Mouse (Mus musculus): ENCODE measurements around the gene Kctd20.
"Not testable (repeated sequence)": the region's sequence is repeated elsewhere in the genome, so short reads cannot be mapped to it uniquely, and the experiment has no call there.

Kctd20 gene

DNA sequence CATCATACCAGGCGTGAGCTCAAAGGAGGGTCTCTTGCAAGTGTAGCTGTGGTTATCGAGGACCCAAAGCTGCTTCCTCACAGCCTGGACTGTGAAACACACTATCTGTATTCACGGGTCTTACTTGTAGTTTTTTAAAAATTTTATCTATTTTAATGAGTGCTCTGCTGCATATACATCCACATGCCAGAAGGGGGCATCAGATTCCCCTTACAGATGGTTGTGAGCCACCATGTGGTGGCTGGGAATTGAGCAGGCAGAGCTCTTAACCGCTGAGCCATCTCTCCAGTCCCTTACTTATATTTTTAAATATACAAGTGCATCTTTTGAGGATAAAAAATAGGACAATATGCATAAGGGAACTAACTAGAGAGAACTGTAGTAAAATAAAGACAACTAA lies 36.0 kb downstream of the Kctd20 start:
- DNase-seq: peak; percentile 19 to 40

DNA sequence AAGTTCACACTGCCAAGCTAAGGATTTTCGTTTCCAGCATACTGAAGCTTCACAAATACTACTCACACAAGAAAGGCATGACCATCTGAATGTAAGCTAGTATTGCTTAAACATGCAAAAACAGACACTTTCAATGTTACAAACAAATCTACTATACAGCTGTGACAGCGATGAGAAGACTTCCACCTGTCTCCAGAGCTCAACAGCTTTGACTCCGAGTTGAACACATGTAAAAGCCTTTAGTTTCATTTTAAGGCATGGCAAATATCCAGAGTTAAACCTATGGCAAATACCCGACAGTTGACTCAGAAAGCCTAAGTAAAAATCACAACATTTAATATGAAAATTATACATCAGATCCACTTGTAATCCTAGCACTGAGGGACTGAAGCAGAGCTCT lies 36.5 kb downstream of the Kctd20 start:
- no peak for DNase-seq

DNA sequence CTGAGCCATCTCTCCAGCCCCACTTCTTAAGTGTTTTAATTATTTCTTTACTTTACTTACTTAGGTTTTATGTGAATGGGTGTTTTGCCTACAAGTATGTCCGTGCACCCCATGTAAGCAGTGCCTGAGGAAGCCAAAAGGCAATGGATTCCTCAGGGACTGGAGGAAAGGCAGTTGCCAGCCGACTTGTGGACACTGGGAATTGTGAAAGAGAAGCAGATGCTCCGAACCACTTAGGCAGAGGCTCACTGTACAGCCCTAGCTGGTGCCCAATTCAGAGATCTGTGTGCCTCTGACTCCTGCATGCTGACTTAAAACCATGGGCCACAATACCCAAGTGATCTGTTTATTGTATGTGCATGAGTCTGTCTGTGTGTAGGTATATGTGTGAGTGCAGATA lies 37.2 kb downstream of the Kctd20 start:
- no peak for DNase-seq

DNA sequence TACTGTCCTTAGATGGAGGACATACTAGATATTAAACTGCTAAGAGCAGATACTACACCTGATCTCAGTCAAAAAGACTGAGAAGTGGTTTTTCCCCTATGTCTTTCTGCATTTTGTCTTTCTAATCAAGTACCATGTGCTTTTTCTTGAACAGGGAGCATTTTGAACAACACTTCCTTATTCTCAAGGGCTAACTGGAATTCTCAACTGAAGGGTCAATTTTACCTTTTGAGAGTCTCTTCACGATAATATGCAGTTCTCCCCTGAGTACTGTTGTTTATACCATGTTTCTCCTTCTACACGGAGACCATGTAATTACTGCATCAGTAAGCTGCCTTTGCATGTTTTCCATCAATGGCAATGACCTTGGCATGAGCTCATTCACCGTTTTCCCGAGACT lies 38.3 kb downstream of the Kctd20 start:
- no peak for DNase-seq

DNA sequence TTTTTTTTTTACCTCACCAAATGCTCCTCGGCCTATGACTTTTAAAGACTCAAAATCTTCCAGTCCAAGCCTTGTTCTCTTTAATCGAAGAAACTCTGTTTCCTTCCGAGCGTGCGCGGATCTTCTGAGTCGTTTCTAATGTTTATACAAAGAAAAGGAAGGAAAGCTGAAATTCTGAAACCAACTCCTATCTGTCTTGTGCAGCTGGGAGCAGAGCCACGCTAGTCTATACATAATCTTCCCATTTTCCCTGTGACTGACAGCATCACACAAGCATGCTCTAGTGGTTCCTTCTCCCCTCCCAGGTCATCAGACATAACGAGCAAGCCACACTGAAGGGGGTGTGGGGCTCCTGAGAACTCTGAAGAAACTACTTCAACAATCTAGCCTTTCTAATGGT lies 39.5 kb downstream of the Kctd20 start:
- DNase-seq: no peak

DNA sequence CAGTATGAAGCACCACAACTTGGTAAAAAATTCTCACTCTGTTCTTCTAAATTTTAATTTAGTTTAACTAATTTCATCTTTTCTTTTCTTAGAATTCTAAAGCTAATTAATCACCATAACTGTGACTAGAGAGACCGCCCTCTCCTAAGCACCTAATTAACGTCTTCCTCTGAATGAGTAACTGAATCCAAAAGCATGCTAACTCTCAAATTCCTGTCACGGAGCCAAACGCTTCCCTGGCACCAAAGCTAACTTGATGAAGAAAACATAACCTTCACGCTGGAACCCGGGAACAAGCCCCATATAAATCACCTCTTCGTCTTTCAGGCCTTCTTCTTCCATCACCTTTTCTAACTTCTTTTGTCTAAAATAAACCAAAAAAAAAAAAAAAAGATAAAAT lies 40.4 kb downstream of the Kctd20 start:
- peak; percentile 38 to 56 for DNase-seq

DNA sequence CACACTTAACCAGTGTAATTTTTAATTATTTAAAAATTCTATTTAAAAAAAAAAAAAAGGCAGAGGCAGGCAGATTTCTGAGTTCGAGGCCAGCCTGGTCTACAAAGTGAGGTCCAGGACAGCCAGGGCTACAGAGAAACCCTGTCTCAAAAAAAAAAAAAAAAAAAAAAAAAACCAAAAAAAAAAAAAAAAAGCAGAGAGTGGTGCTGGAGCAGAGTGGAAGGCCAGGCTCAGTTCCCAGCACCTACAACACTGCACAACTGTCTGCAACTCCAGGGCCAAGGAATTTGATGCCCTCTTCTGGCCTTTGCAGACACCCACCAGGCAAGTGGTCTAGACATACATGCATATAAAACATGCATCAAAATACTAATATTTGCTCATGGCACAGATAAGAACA lies 41.3 kb downstream of the Kctd20 start:
- not testable (repeated sequence) for DNase-seq

DNA sequence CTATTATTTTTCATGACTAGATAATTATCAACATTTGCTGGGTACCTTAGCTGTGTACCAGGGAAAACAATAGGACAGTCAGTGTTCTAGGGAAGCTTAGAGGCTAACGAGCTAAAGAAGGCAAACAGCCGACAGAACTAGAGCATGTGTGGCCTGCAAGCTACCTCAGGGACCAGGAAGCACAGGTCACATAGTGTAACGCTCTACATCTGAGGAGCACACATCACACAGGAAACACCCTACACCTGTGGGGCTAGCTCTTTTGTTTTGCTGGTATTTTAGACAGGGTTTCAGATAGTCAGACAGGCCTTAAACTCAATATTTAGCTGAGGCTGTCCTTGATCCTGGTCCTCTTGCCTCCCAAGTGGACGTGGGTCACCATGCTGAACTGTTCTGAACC lies 42.9 kb downstream of the Kctd20 start:
- no peak for DNase-seq

DNA sequence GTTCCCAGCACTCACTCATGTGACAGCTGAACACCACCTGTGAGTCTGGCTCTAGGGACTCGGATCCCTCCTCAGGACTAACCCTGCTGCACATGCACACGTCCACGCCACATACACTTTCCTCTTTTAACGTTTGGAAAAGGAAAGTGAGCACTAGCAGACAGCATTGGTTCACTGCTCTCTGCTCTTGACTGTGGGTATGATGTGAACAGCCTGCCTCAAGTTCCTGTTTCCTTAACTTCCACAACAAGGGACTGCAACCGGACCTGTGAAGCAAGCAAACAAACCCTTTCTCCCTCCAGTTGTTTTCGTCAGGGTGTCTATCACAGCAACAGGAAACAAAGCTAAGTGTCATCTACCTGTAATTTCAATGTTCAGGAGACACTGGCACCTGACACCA lies 48.7 kb downstream of the Kctd20 start:
- no peak for DNase-seq

DNA sequence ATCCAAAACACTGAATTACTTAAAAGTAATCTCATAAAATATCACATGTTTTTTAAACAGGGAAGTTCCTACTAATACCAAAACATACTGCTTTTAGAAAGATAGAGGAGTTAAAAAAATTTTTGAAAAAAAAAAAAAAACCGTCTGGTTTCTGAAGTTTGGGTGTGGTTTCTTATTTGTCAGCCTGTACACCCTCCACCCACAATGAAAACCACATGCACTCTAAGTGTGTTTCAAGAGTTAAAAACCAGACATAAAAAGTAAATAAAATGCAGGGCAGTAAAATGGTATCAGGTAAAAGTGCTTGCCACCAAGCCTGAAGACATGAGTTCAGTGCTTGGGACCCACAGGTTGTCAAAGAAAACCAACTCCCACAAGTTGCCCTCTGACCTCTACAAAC lies 52.0 kb downstream of the Kctd20 start:
- DNase-seq: no peak

DNA sequence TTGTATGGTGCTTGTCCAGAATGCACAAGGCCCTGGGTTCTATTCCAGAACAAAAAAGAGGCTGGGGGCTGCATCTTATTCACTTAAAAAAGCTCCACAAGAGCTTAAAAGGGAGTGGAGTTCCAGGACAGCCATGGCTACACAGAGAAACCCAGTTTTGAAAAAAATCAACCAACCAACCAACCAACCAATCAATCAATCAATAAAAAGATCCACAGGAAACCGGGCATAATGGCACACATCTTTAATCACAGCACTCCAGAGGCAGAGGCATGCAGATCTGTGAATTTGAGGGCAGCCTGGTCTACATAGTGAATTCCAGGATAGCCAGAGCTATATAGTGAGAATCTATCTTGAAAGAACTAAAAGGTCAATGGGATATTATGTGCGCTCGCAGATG lies 53.3 kb downstream of the Kctd20 start:
- no peak for DNase-seq

DNA sequence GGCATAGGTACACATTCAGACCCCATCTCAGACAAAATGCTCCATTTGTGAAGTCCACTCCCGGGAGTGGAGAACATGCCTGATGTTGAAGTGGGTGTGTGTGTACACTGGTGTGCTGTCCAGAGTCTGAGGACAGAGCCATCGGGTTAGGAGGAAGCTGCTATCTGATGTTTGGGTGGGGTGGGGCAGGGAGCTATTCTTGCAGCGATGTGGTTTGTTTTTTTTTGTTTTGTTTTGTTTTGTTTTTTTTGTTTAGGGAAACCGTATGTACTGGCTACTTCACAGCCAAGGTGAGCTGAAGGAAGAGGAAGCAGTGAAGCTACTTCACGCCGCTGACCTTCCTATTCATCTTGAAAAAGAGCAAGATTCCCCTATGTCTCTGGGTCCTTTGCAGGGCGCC lies 55.1 kb downstream of the Kctd20 start:
- DNase-seq: peak in 1 of 2 experiments; percentile 33

DNA sequence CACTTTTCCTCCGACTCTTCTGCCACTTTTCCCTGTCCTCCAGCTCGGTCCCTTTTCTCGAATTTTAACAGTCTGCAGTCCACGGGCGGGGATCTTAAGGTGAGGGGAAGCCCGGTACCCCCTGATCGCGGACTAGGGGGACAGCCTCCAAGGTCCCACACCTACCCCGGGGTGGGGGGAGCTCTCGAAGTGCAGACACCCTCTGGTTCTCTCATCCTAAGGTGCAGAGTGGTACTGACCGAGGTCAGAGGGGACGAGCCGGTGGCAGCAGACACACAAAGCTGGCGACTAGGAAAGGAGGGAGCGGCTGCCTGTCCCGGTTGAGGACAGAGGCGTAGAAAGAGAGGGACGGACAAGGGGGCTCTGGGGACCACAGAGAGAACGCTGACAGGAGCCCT lies 55.5 kb downstream of the Kctd20 start:
- DNase-seq: no peak

DNA sequence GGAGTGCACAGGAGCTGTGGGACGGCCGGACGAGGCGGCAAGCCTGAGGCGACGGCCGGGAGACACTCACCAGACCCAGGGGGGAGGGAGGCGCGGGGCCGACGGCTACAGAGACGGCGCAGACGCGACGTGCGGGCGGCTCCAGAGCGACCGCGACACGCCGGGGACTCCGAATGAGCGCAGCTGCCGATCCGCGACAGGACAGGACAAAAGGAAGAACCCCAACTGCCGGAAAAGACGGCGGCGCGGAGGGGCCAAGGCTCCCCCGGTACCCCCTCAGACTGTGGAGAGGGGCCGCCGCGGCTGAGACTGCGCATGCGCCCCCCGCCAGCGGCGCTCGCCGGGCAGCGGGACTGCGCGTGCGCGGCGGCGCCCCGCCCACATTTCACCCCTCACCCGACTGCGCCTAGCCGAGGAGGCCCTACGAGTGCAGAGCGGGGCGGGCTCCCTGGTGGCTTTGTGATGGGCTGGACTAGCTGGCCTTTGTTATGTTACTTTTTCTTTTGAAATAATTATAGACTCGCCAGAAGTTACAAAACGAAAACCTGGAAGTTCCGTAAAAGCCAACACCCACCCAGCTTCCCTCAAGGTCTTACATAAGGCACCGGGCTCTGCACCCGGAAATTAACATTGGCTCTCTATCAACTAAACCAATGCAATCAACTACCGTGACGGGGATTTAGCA lies 56.0 kb downstream of the Kctd20 start, which contains the start of gene Stk38:
Gene Stk38, minus strand, starts transcription at position 355 of the 685 bp plus-strand sequence.
- peak; percentile 90 to 93 for DNase-seq

DNA sequence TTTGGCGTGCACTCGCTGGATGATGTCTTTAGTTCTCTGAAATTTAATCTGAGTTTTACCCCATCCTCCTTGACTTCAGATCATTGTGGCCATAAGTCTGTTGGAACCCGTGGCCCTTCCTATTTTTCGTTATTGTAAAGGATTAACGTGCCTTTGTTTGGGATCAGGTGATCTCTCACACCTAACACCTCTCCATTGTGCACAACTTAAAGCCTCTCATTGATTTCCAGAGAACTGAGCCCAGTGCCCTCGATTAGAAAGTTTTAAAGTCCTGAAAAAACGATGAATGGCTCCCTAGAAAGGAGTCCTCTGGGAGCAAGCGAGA lies 56.5 kb downstream of the Kctd20 start:
- DNase-seq: no peak

DNA sequence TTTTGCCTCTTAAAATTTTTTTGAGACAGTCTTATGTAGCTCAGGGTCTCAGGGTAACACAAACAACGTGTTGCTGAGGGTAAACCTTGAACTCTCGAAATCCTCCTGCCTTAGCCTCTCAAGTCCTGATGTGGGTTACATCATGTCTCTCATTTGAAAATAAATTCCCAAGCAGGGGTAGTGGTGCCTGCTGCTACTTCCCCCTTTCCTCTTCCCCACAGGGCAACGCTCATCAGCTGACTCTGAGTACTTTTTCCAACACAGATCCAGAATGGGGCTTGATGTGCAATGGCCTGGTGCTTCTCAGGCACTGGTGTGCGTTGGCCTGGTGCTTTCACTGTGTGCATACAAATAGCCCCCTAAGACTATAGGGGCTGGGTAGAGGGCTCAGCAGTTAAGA lies 57.4 kb downstream of the Kctd20 start:
- no peak for DNase-seq

DNA sequence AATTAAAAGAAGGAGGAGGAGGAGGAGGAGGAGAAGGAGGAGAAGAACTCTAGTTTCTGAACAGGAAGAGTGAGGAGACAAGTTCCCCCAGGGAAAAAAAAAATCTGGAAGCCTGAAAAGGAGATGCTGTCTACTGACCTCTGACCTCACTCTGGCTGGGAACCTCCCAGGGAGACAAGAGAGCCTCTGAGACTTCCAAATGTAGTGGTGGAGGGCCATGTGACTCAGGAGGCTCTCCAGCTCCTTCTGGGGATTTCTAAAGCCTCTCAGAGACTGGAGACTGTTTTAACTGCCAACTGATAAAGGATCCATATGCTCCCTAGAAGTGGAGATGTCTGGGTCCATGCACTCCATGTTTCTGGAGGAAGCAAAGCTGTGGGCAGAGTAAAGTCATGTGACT lies 62.5 kb downstream of the Kctd20 start:
- no peak for DNase-seq

DNA sequence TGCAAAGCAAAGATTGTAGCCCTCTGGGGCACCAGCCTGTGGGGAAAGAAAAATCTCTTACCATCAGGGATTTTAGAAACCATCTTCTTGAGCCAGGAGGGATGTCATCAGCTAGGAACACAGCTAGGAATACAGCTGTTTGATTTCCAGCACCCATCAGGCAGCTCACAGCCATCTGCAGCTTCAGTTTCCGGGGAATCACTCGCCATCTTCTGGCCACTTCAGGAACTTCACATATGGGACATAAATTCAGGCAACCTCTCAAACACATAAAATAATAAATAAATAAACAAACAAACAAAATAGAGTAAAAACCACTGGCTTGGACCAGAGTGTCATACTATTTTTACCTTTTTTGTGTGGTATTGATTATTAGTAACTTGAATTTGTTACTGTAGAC lies 63.9 kb downstream of the Kctd20 start:
- peak in 1 of 2 experiments; percentile 51 for DNase-seq

DNA sequence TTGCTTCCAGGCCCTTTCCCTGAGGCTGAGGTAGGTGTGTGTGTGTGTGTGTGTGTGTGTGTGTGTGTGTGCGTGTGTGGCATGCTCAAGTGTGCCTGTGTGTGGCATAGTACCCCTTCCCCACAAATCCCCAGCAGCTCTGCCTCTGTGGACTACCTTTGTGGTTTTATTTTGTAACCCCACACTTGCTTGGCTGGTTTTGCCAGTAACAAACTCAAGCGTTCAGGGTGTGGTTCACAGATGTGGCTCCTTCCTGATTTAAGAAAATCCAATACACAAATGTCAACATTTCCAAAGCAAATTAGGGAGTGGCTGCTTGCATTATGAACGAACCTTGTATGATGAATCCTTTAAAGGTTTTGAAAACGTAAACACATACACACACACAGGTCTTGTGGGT lies 65.0 kb downstream of the Kctd20 start:
- peak; percentile 69 to 75 for DNase-seq

DNA sequence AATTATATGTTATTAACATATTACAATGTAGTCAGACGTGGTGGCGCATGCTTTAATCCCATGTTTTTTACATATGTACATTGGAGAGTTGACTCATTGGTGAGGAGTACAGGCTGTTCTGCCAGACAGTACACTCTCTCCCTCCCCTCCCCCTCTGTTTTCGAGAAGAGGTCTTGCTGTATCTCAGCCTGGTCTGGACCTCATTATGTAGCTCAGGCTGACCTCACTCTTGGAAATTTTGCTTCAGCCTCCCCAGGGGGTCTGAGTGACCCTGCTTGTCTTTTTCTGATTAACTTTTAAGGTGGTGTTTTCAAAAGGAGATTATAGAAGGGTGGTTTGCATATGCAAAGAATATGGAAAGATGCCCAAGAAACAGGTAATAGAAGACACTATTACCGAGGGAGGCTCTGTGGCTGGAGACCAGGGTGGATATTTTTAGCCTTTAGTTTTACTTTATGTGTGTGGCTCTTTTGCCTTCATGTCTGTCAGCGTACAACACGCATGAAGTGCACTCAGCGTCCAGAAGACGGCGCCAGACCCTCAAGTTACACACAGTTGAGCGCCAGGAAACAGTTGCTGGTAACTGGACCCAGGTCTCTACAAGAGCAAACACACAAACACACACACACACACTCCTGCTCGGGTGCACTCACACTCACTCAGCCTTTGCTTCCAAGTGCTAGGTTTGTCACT lies 66.7 kb downstream of the Kctd20 start:
- DNase-seq: peak; percentile 44 to 58
